Comparison of ENCODE assay signal across 14 mouse cellular contexts in the genomic region with DNA sequence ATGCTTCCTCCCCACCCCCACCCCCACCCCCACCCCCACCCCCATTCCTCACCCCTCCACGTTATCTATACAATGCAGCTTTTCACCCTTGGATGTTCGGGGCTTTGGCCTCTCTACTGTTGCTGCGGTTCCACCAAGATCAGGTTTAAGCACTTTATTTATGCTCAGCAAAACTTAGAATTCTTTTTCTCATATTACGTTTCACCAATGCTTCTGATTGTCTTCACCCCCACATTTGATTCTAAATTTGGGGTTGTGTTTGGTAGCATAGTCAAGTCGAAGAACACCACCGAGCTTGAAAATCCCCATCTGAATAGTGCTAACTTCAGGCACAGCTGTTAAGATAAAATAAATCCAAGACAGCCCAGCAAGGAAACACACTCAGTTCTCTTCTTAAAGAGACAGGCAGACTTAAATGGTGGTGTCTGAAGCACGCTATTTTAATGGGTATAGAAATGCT. TPM values are rescaled to one million over a fixed set of nuclear protein-coding genes. Genes with fewer than 3 reads are reported as not detected.
DNase-seq lines count a peak whose midpoint lies in the region; ATAC-seq lines count a peak whose summit lies in the region.
"Had no signal": no experiment of that assay in that cellular context is flagged by ENCODE, and none has a peak within 500 bp of the region (broad histone marks: within the 10 kb centered on the region; RNA-seq: fewer than 3 reads in every experiment).

No protein-coding gene starts in this region.

- no peak for DNase-seq in frontal cortex, postnatal 14 days (ENCODE audit: low spot score in 2 of 2)
- peak; percentile 62 for DNase-seq in left cerebral cortex, adult 11 months (ENCODE audit: low spot score)
- DNase-seq in left cerebral cortex, postnatal 4 days = no peak
- no peak for DNase-seq in thymus, postnatal 10 days (ENCODE audit: low spot score in 2 of 2)
- no peak for DNase-seq in adrenal gland, adult 2 months
- DNase-seq: adrenal gland, postnatal 14 days; cerebellum, postnatal 10 days; kidney, adult 11 months; layer of hippocampus, adult 9-11 months; thymus, postnatal 4 days had no signal

- no peak overlapping the region for H3K27ac ChIP-seq in embryonic facial prominence, embryonic 13.5 days
- H3K27ac ChIP-seq in midbrain, embryonic 15.5 days = no peak overlapping the region
- H3K27ac ChIP-seq: limb, embryonic 13.5 days had no signal

- no peaks in the 10 kb centered on the region for H3K36me3 ChIP-seq in embryonic facial prominence, embryonic 13.5 days
- no peaks in the 10 kb centered on the region for H3K36me3 ChIP-seq in midbrain, embryonic 15.5 days (replicated peaks)
- H3K36me3 ChIP-seq: limb, embryonic 13.5 days had no signal

- H3K4me2 ChIP-seq in embryonic facial prominence, embryonic 13.5 days = 0 out of 2 replicates have a peak overlapping the region, but pooled peaks have one; percentile 12
- H3K4me2 ChIP-seq in midbrain, embryonic 15.5 days = peak overlapping the region; percentile 36; the same call in 1 of the 2 replicates
- H3K4me2 ChIP-seq: limb, embryonic 13.5 days had no signal

- H3K9ac ChIP-seq in embryonic facial prominence, embryonic 13.5 days = no peak overlapping the region
- no peak overlapping the region for H3K9ac ChIP-seq in midbrain, embryonic 15.5 days
- H3K9ac ChIP-seq: limb, embryonic 13.5 days had no signal

- ATAC-seq in frontal cortex, adult (ENCODE audit: low TSS enrichment) = peak; percentile 94
- no peak for ATAC-seq in embryonic facial prominence, embryonic 13.5 days (ENCODE audit: insufficient number of reproducible peaks, insufficient read depth, low FRiP score, low TSS enrichment, low read depth)
- 0 out of 2 replicates have a peak, but pooled peaks have one; percentile 17 for ATAC-seq in midbrain, embryonic 15.5 days (replicated peaks)

- WGBS in embryonic facial prominence, embryonic 13.5 days = 22% methylated on average over 7 of the region's 7 CpGs
- 27% methylated on average over 7 of the region's 7 CpGs for WGBS in midbrain, embryonic 15.5 days

- H3K9me3 ChIP-seq in embryonic facial prominence, embryonic 13.5 days = no peaks in the 10 kb centered on the region
- no peaks in the 10 kb centered on the region for H3K9me3 ChIP-seq in midbrain, embryonic 15.5 days
- H3K9me3 ChIP-seq: limb, embryonic 13.5 days had no signal

- H3K4me3 ChIP-seq in embryonic facial prominence, embryonic 13.5 days = no peak overlapping the region
- H3K4me3 ChIP-seq in midbrain, embryonic 15.5 days = no peak overlapping the region
- H3K4me3 ChIP-seq: limb, embryonic 13.5 days had no signal

- intact Hi-C loops in left cerebral cortex, postnatal 4 days (cut with DNase I) = no loop called here

- H3K4me1 ChIP-seq in embryonic facial prominence, embryonic 13.5 days = no peaks in the 10 kb centered on the region
- H3K4me1 ChIP-seq in midbrain, embryonic 15.5 days = no peaks in the 10 kb centered on the region

- no peaks in the 10 kb centered on the region for H3K27me3 ChIP-seq in embryonic facial prominence, embryonic 13.5 days
- H3K27me3 ChIP-seq in midbrain, embryonic 15.5 days (replicated peaks) = no peaks in the 10 kb centered on the region

RNA-seq across cellular contexts. Expression of a gene that starts 10.8 kb away (rescaled TPM):
- total RNA-seq in left cerebral cortex, postnatal 4 days (2021) = 10 to 100 TPM; 80.7 to 81.5 TPM
- 22.1 and 26.4 TPM in 2 replicates for polyA plus RNA-seq in embryonic facial prominence, embryonic 13.5 days (2015; fragmentation: Nextera tagmentation; extraction: Ambion mirVana)
- 15.3 and 16.6 TPM in 2 replicates for polyA plus RNA-seq in midbrain, embryonic 15.5 days (2015; fragmentation: Nextera tagmentation; extraction: Ambion mirVana)
- 10 to 100 TPM in 1 of 2 experiments, 1 to 10 TPM in 1; 5.1 to 10.1 TPM for total RNA-seq in adrenal gland, adult 2 months (2021)
- 1.5 and 1.6 TPM in 2 replicates for polyA plus RNA-seq in adrenal gland, adult 2 months (2012; rRNA removed)

RNA-seq across cellular contexts. Expression of a gene that starts 55.9 kb away (rescaled TPM):
- total RNA-seq in left cerebral cortex, postnatal 4 days (2021) = 1 to 10 TPM; 4.7 to 5.9 TPM
- 9.1 and 9.6 TPM in 2 replicates for polyA plus RNA-seq in embryonic facial prominence, embryonic 13.5 days (2015; fragmentation: Nextera tagmentation; extraction: Ambion mirVana)
- polyA plus RNA-seq in midbrain, embryonic 15.5 days (2015; fragmentation: Nextera tagmentation; extraction: Ambion mirVana) = 3.9 TPM in 2 replicates
- total RNA-seq in adrenal gland, adult 2 months (2021) = 1 to 10 TPM; 9.4 to 9.6 TPM
- polyA plus RNA-seq in adrenal gland, adult 2 months (2012; rRNA removed) = 2.7 and 3.2 TPM in 2 replicates
